Mouse (Mus musculus) small intestine, adult 2 months (tissue): Measurements from ENCODE around the gene Agbl4.

Experiments
- CTCF ChIP-seq: fragments of 200-500 bp; IDR thresholded peaks from 2 replicates; pipeline ENCODE4 v1.5.1; 2012; ENCODE audit warnings: low read depth, mild to moderate bottlenecking, control low read depth, inconsistent platforms, low read length, moderate library complexity, mixed read lengths; ENCODE audit not compliant: insufficient replicate concordance, insufficient read length; ENCODE audit errors: extremely low read depth
- POLR2A ChIP-seq: fragments of 200-500 bp; IDR thresholded peaks from 2 replicates; pipeline ENCODE4 v1.6.1; 2012; ENCODE audit warnings: low read depth, mild to moderate bottlenecking, control low read depth, inconsistent platforms, low read length, moderate library complexity

DNA sequence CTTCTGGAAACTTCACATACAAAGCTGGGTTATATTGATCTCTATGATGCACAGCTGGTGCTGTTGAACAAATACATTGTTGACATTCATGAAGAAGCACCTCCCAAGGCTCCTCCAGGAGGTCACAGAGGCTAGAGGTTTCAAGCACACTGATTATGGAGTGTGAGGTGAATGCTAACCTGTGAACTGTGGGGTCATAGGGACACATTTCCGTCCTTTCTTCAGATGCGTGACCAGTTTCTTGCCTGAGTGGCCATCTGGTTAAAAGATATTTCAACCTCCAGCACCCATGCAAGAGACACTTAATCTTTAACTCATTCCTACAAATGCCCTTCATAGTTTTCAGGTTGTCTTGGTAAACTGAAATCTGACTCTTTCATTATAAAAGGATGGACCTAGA, 985.6 kb downstream of the Agbl4 start:
- TF ChIP-seq CTCF (no peak), POLR2A (no peak)
